Mouse (Mus musculus): Measurements from ENCODE around the gene 6430550D23Rik.

- TF ChIP-seq POLR2A (IDR thresholded peaks at IDR 0.05; ENCODE audit: insufficient read depth, low read depth, low read length) (peak; percentile 86), CTCF (IDR thresholded peaks at IDR 0.05) (no peak), EP300 (IDR thresholded peaks at IDR 0.05; ENCODE audit: insufficient read depth, low read depth, low read length) (no peak)
These were observed 78.0 kb downstream of the 6430550D23Rik start, which contains the start of gene Uqcc1 for GRCm38 (mm10) chr2:155929531-155930442.

Measured in heart, adult 2 months (tissue).